Mouse (Mus musculus) stomach, postnatal 0 days (tissue): Measurements from ENCODE around the gene Fuk.

ENCODE experiments used
- CTCF ChIP-seq: IDR thresholded peaks from 2 replicates; pipeline ENCODE4 v1.5.1; 2016; ENCODE audit warnings: antibody characterized with exemption, low read depth, mild to moderate bottlenecking, moderate library complexity
- EP300 ChIP-seq: optimal IDR thresholded peaks from 2 replicates; pipeline ENCODE3; 2016; ENCODE audit warnings: antibody characterized with exemption

DNA sequence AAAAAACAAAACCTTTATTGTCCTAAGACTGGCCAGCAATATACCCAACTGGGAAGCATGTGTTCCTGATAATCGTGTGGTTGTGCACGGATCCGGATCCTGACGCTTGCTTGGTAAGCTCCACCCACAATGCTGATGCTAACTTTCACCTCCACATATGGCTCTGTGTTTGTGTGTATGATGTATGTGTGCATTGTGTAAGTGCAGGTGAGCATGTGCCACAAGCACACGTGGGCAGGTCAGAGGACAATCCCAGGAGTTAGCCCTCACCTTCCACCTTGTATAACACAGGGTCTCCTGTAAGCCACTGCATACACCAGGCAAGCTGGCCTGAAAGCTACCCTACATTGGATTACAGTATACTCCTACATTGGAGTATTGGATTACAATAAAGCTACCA, 59.1 kb downstream of the Fuk start:
- TF ChIP-seq EP300 (no peak), CTCF (no peak)
